Mouse (Mus musculus): ENCODE data around the gene Rer1. TPM values are rescaled to one million over a fixed set of nuclear protein-coding genes. Genes with fewer than 3 reads are reported as not detected.
A peak's percentile ranks its signal among the peaks of the same experiment; 100 is the strongest.

Gene Rer1
- total and polyA plus RNA-seq, 2 experiments from 2014 or later = 116 to 126 TPM

DNA sequence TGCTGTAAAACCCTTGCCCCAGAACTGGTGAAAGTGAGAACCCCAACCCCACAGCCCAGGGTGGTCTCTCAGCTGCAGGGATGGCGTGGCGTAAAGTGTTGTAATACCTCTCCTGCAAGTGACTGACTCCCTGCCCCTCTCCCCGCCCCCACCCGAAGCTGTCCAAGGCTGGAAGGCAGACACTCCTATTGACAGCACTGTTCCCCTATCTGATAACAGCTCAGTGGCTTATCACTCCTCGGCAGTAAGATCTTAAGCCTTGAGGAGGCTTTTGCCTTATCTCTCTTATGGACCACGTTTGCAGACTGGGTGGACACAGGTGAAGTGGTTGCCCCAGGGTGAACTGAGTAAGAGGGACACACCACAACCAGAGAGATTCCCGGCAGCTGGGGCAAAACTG lies 39.1 kb upstream of the Rer1 start:
- Histone ChIP-seq H3K9ac (replicated peaks; ENCODE audit: low read depth, low read length) (no peak overlapping the region), H3K27me3 (ENCODE audit: control insufficient read depth, insufficient read depth, low read length) (no peaks in the 10 kb centered on the region), H3K27ac (ENCODE audit: low read depth) (no peak overlapping the region), H3K36me3 (replicated peaks; ENCODE audit: control insufficient read depth, insufficient read depth, low read length) (no peaks in the 10 kb centered on the region), H3K4me3 (ENCODE audit: low read depth, low read length) (no peak overlapping the region), H3K4me2 (ENCODE audit: low read depth, low read length) (no peak overlapping the region), H3K9me3 (replicated peaks; ENCODE audit: control insufficient read depth, low read length) (no peaks in the 10 kb centered on the region), H3K4me1 (ENCODE audit: control insufficient read depth, insufficient read depth) (peaks cover 29% of the 10 kb centered on the region)
- 43% methylated on average over 7 of the region's 7 CpGs for WGBS
- DNase-seq (ENCODE audit: low spot score) (no peak), ATAC-seq (ENCODE audit: insufficient read depth, low read depth) (no peak)
- TF ChIP-seq EP300 (IDR thresholded peaks at IDR 0.05; ENCODE audit: low read depth) = no peak
- TF ChIP-seq CTCF (IDR thresholded peaks at IDR 0.05; ENCODE audit: low read depth) = no peak

- Histone ChIP-seq H3K27ac (ENCODE audit: low read depth) (no peak overlapping the region), H3K9ac (replicated peaks; ENCODE audit: low read depth, low read length) (no peak overlapping the region)
- WGBS = 58% methylated on average over 9 of the region's 9 CpGs
Measured at GRCm38 (mm10) chr4:155123868-155124534, 37.8 kb upstream of the Rer1 start.

DNA sequence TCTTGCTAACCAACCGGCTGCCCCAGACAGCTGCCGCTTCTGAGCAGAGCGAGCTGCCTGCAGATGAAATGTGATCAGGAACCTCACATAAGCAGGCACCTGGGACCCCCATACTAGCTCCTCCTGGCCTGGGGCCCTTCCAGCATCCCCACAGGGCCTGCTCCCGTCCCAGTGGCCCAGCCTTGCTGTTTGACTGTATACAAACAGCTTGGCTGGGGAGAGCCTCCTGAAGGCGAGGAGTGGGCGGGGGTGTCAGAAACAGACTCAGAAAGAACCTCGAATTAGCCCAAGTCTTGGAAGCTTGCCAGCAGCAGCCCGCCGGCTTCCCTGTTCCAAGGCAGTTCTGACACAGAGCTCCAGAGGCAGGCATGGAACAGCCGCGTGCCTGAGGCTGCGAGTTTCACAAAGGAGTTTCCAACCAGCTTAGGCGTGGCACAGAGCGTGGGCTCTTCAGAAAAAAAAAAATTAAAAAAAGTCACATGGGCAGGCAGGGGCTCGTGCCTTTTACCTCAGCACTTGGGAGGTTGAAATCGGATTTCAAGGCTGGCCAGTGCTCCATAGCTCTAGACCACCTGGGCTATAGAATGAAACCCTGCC lies 36.4 kb upstream of the Rer1 start:
- Histone ChIP-seq H3K4me1 (ENCODE audit: control insufficient read depth, insufficient read depth) (peaks cover 15% of the 10 kb centered on the region), H3K9ac (replicated peaks; ENCODE audit: low read depth, low read length) (0 out of 2 replicates have a peak overlapping the region, but pooled peaks have one; percentile 13)

More at GRCm38 (mm10) chr4:155123868-155124534, 37.8 kb upstream of the Rer1 start:
- H3K4me2 ChIP-seq (ENCODE audit: low read depth, low read length) = no peak overlapping the region
- DNase-seq (ENCODE audit: low spot score) (no peak), ATAC-seq (ENCODE audit: insufficient read depth, low read depth) (no peak)
- TF ChIP-seq CTCF (IDR thresholded peaks at IDR 0.05; ENCODE audit: low read depth) (no peak), EP300 (IDR thresholded peaks at IDR 0.05; ENCODE audit: low read depth) (no peak)
- H3K27me3 ChIP-seq (ENCODE audit: control insufficient read depth, insufficient read depth, low read length) = no peaks in the 10 kb centered on the region
- peaks cover 17% of the 10 kb centered on the region for H3K4me1 ChIP-seq (ENCODE audit: control insufficient read depth, insufficient read depth)
- H3K4me3 ChIP-seq (ENCODE audit: low read depth, low read length) = no peak overlapping the region
- H3K9me3 ChIP-seq (replicated peaks; ENCODE audit: control insufficient read depth, low read length) = no peaks in the 10 kb centered on the region
- no peaks in the 10 kb centered on the region for H3K36me3 ChIP-seq (replicated peaks; ENCODE audit: control insufficient read depth, insufficient read depth, low read length)

GRCm38 (mm10) chr4:155121915-155122443 lies 35.8 kb upstream of the Rer1 start:
- Histone ChIP-seq H3K27ac (ENCODE audit: low read depth) (peak overlapping the region; percentile 40; the same call in 1 of the 2 replicates), H3K4me3 (ENCODE audit: low read depth, low read length) (no peak overlapping the region), H3K9me3 (replicated peaks; ENCODE audit: control insufficient read depth, low read length) (no peaks in the 10 kb centered on the region), H3K27me3 (ENCODE audit: control insufficient read depth, insufficient read depth, low read length) (no peaks in the 10 kb centered on the region), H3K4me2 (ENCODE audit: low read depth, low read length) (no peak overlapping the region), H3K4me1 (ENCODE audit: control insufficient read depth, insufficient read depth) (peaks cover 15% of the 10 kb centered on the region), H3K36me3 (replicated peaks; ENCODE audit: control insufficient read depth, insufficient read depth, low read length) (no peaks in the 10 kb centered on the region), H3K9ac (replicated peaks; ENCODE audit: low read depth, low read length) (0 out of 2 replicates have a peak overlapping the region, but pooled peaks have one; percentile 13)
- ATAC-seq (ENCODE audit: insufficient read depth, low read depth) (no peak), DNase-seq (ENCODE audit: low spot score) (no peak)
- no peak for TF ChIP-seq EP300 (IDR thresholded peaks at IDR 0.05; ENCODE audit: low read depth)
- TF ChIP-seq CTCF (IDR thresholded peaks at IDR 0.05; ENCODE audit: low read depth) = no peak
- 65% methylated on average over 6 of the region's 6 CpGs for WGBS

More for the DNA sequence above, 36.4 kb upstream of the Rer1 start:
- H3K27me3 ChIP-seq (ENCODE audit: control insufficient read depth, insufficient read depth, low read length) = no peaks in the 10 kb centered on the region
- no peaks in the 10 kb centered on the region for H3K9me3 ChIP-seq (replicated peaks; ENCODE audit: control insufficient read depth, low read length)
- no peak overlapping the region for H3K4me2 ChIP-seq (ENCODE audit: low read depth, low read length)
- 14% methylated on average over 16 of the region's 16 CpGs for WGBS
- no peak overlapping the region for H3K4me3 ChIP-seq (ENCODE audit: low read depth, low read length)
- DNase-seq (ENCODE audit: low spot score) = peak; percentile 71
- H3K36me3 ChIP-seq (replicated peaks; ENCODE audit: control insufficient read depth, insufficient read depth, low read length) = no peaks in the 10 kb centered on the region
- peak overlapping the region; percentile 40; the same call in 1 of the 2 replicates for H3K27ac ChIP-seq (ENCODE audit: low read depth)
- TF ChIP-seq CTCF (IDR thresholded peaks at IDR 0.05; ENCODE audit: low read depth) = no peak
- no peak for TF ChIP-seq EP300 (IDR thresholded peaks at IDR 0.05; ENCODE audit: low read depth)
- peak; percentile 56; the same call in 1 of the 2 replicates for ATAC-seq (ENCODE audit: insufficient read depth, low read depth)

DNA sequence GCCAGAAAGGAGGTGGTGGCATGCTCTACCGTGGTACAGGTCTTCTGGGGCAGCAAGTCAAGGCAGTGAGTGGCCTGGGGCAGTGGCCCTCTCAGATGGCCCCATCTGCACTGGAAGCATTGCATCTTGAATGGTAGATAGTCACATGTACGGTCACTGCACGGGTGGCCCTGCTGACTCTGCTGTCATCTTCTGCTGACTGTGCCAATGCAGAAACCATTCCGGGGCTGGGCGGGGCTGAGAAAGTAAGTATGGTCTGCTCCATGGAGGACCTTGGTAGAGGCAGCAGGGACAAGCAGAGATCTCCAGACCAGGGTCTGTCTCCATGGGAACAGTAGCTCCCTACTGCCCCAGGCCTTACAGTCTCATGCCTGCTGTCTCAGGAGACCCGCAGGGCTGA lies 35.0 kb upstream of the Rer1 start:
- WGBS = 68% methylated on average over 6 of the region's 6 CpGs
- Histone ChIP-seq H3K27ac (ENCODE audit: low read depth) (no peak overlapping the region), H3K4me1 (ENCODE audit: control insufficient read depth, insufficient read depth) (peaks cover 14% of the 10 kb centered on the region), H3K36me3 (replicated peaks; ENCODE audit: control insufficient read depth, insufficient read depth, low read length) (no peaks in the 10 kb centered on the region), H3K4me2 (ENCODE audit: low read depth, low read length) (no peak overlapping the region), H3K9me3 (replicated peaks; ENCODE audit: control insufficient read depth, low read length) (no peaks in the 10 kb centered on the region), H3K9ac (replicated peaks; ENCODE audit: low read depth, low read length) (no peak overlapping the region), H3K27me3 (ENCODE audit: control insufficient read depth, insufficient read depth, low read length) (no peaks in the 10 kb centered on the region), H3K4me3 (ENCODE audit: low read depth, low read length) (no peak overlapping the region)
- TF ChIP-seq CTCF (IDR thresholded peaks at IDR 0.05; ENCODE audit: low read depth) (no peak), EP300 (IDR thresholded peaks at IDR 0.05; ENCODE audit: low read depth) (no peak)
- ATAC-seq (ENCODE audit: insufficient read depth, low read depth) (no peak), DNase-seq (ENCODE audit: low spot score) (no peak)

Data from heart, postnatal 0 days (tissue).